Mouse (Mus musculus) frontal cortex, postnatal 10 days (tissue): ENCODE data around the gene Sbpl.
"Not testable (repeated sequence)": the region's sequence is repeated elsewhere in the genome, so short reads cannot be mapped to it uniquely, and the experiment has no call there.

Experiments
- DNase-seq, 2 experiments: peaks; one replicate each; pipeline ENCODE4 v3.0.0; 2022; ENCODE audit warnings: low spot score in 2 of 2, mixed read lengths in 1 of 2

Sbpl gene

GRCm38 (mm10) chr17:23961573-23962122 lies 6.6 kb upstream of the Sbpl start:
- no peak for DNase-seq

- peak; percentile 57 to 82 for DNase-seq
Observed at GRCm38 (mm10) chr17:23960084-23960738, 5.1 kb upstream of the Sbpl start.

- DNase-seq = not testable (repeated sequence)
Observed at GRCm38 (mm10) chr17:23950828-23951227, 4.2 kb downstream of the Sbpl start.

- DNase-seq = no peak
Observed at GRCm38 (mm10) chr17:23949068-23949467, 6.0 kb downstream of the Sbpl start.

GRCm38 (mm10) chr17:23947486-23947885 lies 7.6 kb downstream of the Sbpl start:
- DNase-seq = not testable (repeated sequence)

- no peak for DNase-seq
Observed at GRCm38 (mm10) chr17:23941372-23941771, 13.7 kb downstream of the Sbpl start, which contains the start of gene Sbp. TSS of gene Sbp (plus strand) at chr17:23941672.

GRCm38 (mm10) chr17:23931157-23931556 lies 23.9 kb downstream of the Sbpl start:
- DNase-seq = no peak

GRCm38 (mm10) chr17:23925090-23925493 lies 30.0 kb downstream of the Sbpl start:
- peak; percentile 46 to 74 for DNase-seq

GRCm38 (mm10) chr17:23924531-23925007 lies 30.5 kb downstream of the Sbpl start:
- peak; percentile 85 to 91 for DNase-seq

GRCm38 (mm10) chr17:23917158-23917557 lies 37.9 kb downstream of the Sbpl start, which contains the start of gene Dcpp3:
TSS of gene Dcpp3 (plus strand) at chr17:23917458.
- DNase-seq = not testable (repeated sequence)
